Mouse (Mus musculus) cerebellum, adult 9-10 months (tissue): ENCODE results near the gene Efemp2.

Experiments
- DNase-seq: peaks from one replicate; pipeline ENCODE4 v3.0.0; 2022

Efemp2 gene

GRCm38 (mm10) chr19:5455037-5455436 lies 18.7 kb upstream of the Efemp2 start:
- peak; percentile 48 for DNase-seq

- DNase-seq = no peak
These were observed 18.2 kb upstream of the Efemp2 start for GRCm38 (mm10) chr19:5455568-5455967.

- DNase-seq = no peak
These were observed 17.4 kb upstream of the Efemp2 start for GRCm38 (mm10) chr19:5456241-5456921.

- DNase-seq = peak; percentile 98
These were observed 16.6 kb upstream of the Efemp2 start for GRCm38 (mm10) chr19:5456922-5457745.

GRCm38 (mm10) chr19:5457746-5458442 lies 15.9 kb upstream of the Efemp2 start, which contains the start of gene Ccdc85b:
Gene Ccdc85b, minus strand, starts transcription at chr19:5457894.
- peak; percentile 57 for DNase-seq

GRCm38 (mm10) chr19:5459019-5459418 lies 14.7 kb upstream of the Efemp2 start:
- DNase-seq = peak; percentile 60

GRCm38 (mm10) chr19:5459896-5460295 lies 13.9 kb upstream of the Efemp2 start:
- DNase-seq = no peak

- peak; percentile 86 for DNase-seq
These were observed 13.3 kb upstream of the Efemp2 start, which contains the start of gene Fibp for GRCm38 (mm10) chr19:5460465-5460911. Gene Fibp, plus strand, starts transcription at chr19:5460615.

- no peak for DNase-seq
These were observed 12.3 kb upstream of the Efemp2 start for GRCm38 (mm10) chr19:5461411-5461810.

- no peak for DNase-seq
These were observed 10.5 kb upstream of the Efemp2 start for GRCm38 (mm10) chr19:5463212-5463611.

- DNase-seq = peak; percentile 74
These were observed 9.8 kb upstream of the Efemp2 start for GRCm38 (mm10) chr19:5463791-5464562.

- DNase-seq = no peak
These were observed 8.7 kb upstream of the Efemp2 start for GRCm38 (mm10) chr19:5465037-5465436.

- no peak for DNase-seq
These were observed 6.7 kb upstream of the Efemp2 start for GRCm38 (mm10) chr19:5466916-5467500.

- no peak for DNase-seq
These were observed 5.4 kb upstream of the Efemp2 start, which contains the start of gene Ctsw for GRCm38 (mm10) chr19:5468374-5468773. Gene Ctsw, minus strand, starts transcription at chr19:5468507.

GRCm38 (mm10) chr19:5471846-5472245 lies 1.9 kb upstream of the Efemp2 start:
- no peak for DNase-seq

GRCm38 (mm10) chr19:5472857-5473256 lies 897 bp upstream of the Efemp2 start:
- DNase-seq = no peak

- DNase-seq = peak; percentile 58
These were observed 721 bp downstream of the Efemp2 start for GRCm38 (mm10) chr19:5474281-5475068.

- DNase-seq = peak; percentile 69
These were observed 1.4 kb downstream of the Efemp2 start for GRCm38 (mm10) chr19:5475069-5475714.

GRCm38 (mm10) chr19:5477004-5477667 lies 3.4 kb downstream of the Efemp2 start:
- DNase-seq = peak; percentile 63
